Mouse (Mus musculus): ENCODE measurements around the gene Slc10a7. TPM values are rescaled to one million over a fixed set of nuclear protein-coding genes. Genes with fewer than 3 reads are reported as not detected.
A peak's percentile ranks its signal among the peaks of the same experiment; 100 is the strongest.

Slc10a7 gene
- polyA plus RNA-seq, 1 experiment from 2014 or later, result 10.1 TPM

- Histone ChIP-seq H3K36me3 (ENCODE audit: control insufficient read depth, insufficient read depth, low read length) (no peaks in the 10 kb centered on the region), H3K4me3 (ENCODE audit: low read depth, low read length) (no peak overlapping the region), H3K9ac (ENCODE audit: low read depth, low read length) (no peak overlapping the region), H3K27me3 (ENCODE audit: control insufficient read depth, insufficient read depth, low read depth, low read length) (no peaks in the 10 kb centered on the region), H3K9me3 (replicated peaks; ENCODE audit: control insufficient read depth, low read length, poor library complexity, severe bottlenecking) (no peaks in the 10 kb centered on the region), H3K27ac (ENCODE audit: low read length) (no peak overlapping the region), H3K4me1 (ENCODE audit: control insufficient read depth, insufficient read depth, low read length) (no peaks in the 10 kb centered on the region), H3K4me2 (ENCODE audit: low read length) (no peak overlapping the region)
- 84% methylated on average over 5 of the region's 5 CpGs for WGBS
- no peak for ATAC-seq
Measured at GRCm38 (mm10) chr8:78658172-78658571, 149.0 kb downstream of the Slc10a7 start.

DNA sequence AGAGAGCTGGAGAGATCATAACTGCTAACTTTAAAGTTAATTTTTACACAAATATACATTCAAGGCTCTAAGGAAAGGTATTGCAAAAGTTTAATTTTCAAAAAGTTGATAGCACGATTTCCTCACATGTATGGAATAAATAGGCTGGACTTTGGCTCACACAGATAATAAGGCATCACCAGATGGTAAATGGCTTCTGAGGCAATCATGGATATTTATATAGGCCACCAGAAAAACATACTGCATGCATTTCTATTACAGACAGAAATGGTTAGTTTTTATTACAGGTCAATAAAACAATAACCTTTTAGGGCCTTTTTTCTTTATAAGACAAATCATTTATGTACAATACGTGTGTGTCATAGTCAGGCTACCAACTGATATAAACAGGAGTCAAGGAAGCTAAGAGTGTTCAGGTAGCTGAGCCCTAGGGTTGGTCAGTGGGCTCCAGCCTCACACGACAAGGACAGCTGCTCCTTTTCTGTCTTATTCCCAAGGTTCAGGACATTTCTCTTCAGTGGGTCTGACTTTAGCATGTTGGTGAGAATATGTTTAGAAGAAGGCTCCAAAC lies 150.6 kb downstream of the Slc10a7 start:
- H3K4me2 ChIP-seq (ENCODE audit: low read length), result no peak overlapping the region
- H3K9me3 ChIP-seq (replicated peaks; ENCODE audit: control insufficient read depth, low read length, poor library complexity, severe bottlenecking), result no peaks in the 10 kb centered on the region
- H3K27ac ChIP-seq (ENCODE audit: low read length), result no peak overlapping the region
- no peaks in the 10 kb centered on the region for H3K27me3 ChIP-seq (ENCODE audit: control insufficient read depth, insufficient read depth, low read depth, low read length)
- no peak for ATAC-seq
- H3K4me1 ChIP-seq (ENCODE audit: control insufficient read depth, insufficient read depth, low read length), result no peaks in the 10 kb centered on the region
- H3K9ac ChIP-seq (ENCODE audit: low read depth, low read length), result no peak overlapping the region
- H3K4me3 ChIP-seq (ENCODE audit: low read depth, low read length), result no peak overlapping the region
- no peaks in the 10 kb centered on the region for H3K36me3 ChIP-seq (ENCODE audit: control insufficient read depth, insufficient read depth, low read length)
- 90% methylated on average over 3 of the region's 3 CpGs for WGBS

GRCm38 (mm10) chr8:78664306-78664940 lies 155.3 kb downstream of the Slc10a7 start:
- Histone ChIP-seq H3K27ac (ENCODE audit: low read length) (no peak overlapping the region), H3K9ac (ENCODE audit: low read depth, low read length) (no peak overlapping the region), H3K36me3 (ENCODE audit: control insufficient read depth, insufficient read depth, low read length) (no peaks in the 10 kb centered on the region), H3K9me3 (replicated peaks; ENCODE audit: control insufficient read depth, low read length, poor library complexity, severe bottlenecking) (no peaks in the 10 kb centered on the region), H3K4me2 (ENCODE audit: low read length) (no peak overlapping the region), H3K4me1 (ENCODE audit: control insufficient read depth, insufficient read depth, low read length) (no peaks in the 10 kb centered on the region), H3K27me3 (ENCODE audit: control insufficient read depth, insufficient read depth, low read depth, low read length) (no peaks in the 10 kb centered on the region), H3K4me3 (ENCODE audit: low read depth, low read length) (no peak overlapping the region)
- ATAC-seq, result no peak
- WGBS, result 91% methylated on average over 12 of the region's 12 CpGs

DNA sequence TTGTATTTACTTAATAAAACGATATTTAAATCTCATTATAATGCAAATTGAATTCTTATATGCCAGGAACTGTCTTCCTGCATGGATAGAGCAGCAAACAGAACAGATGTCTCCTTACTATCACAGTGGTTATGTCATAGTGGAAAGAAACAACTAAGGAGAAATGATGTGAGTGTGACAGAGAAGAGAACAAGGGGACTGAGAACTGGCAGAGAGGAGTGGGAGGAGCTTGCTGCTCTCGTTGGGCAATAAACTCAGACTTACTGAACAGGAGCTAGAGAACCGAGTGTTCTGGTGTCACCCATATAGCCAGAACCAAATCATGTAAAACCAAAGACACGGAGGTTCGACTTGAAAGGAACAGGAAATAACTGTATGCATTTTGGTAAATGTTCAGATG lies 158.3 kb downstream of the Slc10a7 start:
- Histone ChIP-seq H3K4me2 (ENCODE audit: low read length) (no peak overlapping the region), H3K36me3 (ENCODE audit: control insufficient read depth, insufficient read depth, low read length) (no peaks in the 10 kb centered on the region), H3K27ac (ENCODE audit: low read length) (no peak overlapping the region), H3K27me3 (ENCODE audit: control insufficient read depth, insufficient read depth, low read depth, low read length) (no peaks in the 10 kb centered on the region), H3K9me3 (replicated peaks; ENCODE audit: control insufficient read depth, low read length, poor library complexity, severe bottlenecking) (no peaks in the 10 kb centered on the region), H3K4me3 (ENCODE audit: low read depth, low read length) (no peak overlapping the region), H3K9ac (ENCODE audit: low read depth, low read length) (no peak overlapping the region), H3K4me1 (ENCODE audit: control insufficient read depth, insufficient read depth, low read length) (no peaks in the 10 kb centered on the region)
- ATAC-seq, result no peak
- WGBS, result 79% methylated on average over 5 of the region's 5 CpGs

GRCm38 (mm10) chr8:78668206-78668605 lies 159.1 kb downstream of the Slc10a7 start:
- Histone ChIP-seq H3K4me3 (ENCODE audit: low read depth, low read length) (no peak overlapping the region), H3K9ac (ENCODE audit: low read depth, low read length) (no peak overlapping the region), H3K4me1 (ENCODE audit: control insufficient read depth, insufficient read depth, low read length) (no peaks in the 10 kb centered on the region), H3K27me3 (ENCODE audit: control insufficient read depth, insufficient read depth, low read depth, low read length) (no peaks in the 10 kb centered on the region), H3K36me3 (ENCODE audit: control insufficient read depth, insufficient read depth, low read length) (no peaks in the 10 kb centered on the region), H3K9me3 (replicated peaks; ENCODE audit: control insufficient read depth, low read length, poor library complexity, severe bottlenecking) (no peaks in the 10 kb centered on the region), H3K27ac (ENCODE audit: low read length) (no peak overlapping the region), H3K4me2 (ENCODE audit: low read length) (no peak overlapping the region)
- 90% methylated on average over 5 of the region's 5 CpGs for WGBS
- no peak for ATAC-seq

DNA sequence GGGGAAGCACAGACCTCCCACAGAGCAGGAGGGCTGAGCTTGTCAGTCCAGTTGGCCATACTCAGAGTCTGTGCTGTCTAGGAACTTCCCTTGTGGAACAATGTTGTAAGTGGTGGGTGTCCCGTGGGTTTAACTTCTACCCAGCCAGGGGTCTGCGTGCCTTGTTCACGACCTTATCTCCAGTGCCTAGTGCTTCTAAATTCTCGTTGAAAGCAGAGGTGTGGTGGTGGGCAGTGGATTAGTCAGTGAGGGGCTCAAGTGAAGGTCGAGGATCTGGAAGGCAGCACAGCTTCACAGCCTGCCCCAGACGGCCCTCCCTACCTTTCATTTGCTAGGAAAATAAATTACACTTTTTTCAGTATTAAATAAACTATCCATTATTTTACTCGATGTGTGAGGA lies 161.1 kb downstream of the Slc10a7 start:
- ATAC-seq, result no peak
- Histone ChIP-seq H3K4me1 (ENCODE audit: control insufficient read depth, insufficient read depth, low read length) (no peaks in the 10 kb centered on the region), H3K36me3 (ENCODE audit: control insufficient read depth, insufficient read depth, low read length) (no peaks in the 10 kb centered on the region), H3K9ac (ENCODE audit: low read depth, low read length) (no peak overlapping the region), H3K4me2 (ENCODE audit: low read length) (no peak overlapping the region), H3K27me3 (ENCODE audit: control insufficient read depth, insufficient read depth, low read depth, low read length) (no peaks in the 10 kb centered on the region), H3K4me3 (ENCODE audit: low read depth, low read length) (no peak overlapping the region), H3K27ac (ENCODE audit: low read length) (no peak overlapping the region), H3K9me3 (replicated peaks; ENCODE audit: control insufficient read depth, low read length, poor library complexity, severe bottlenecking) (no peaks in the 10 kb centered on the region)
- 91% methylated on average over 7 of the region's 7 CpGs for WGBS

DNA sequence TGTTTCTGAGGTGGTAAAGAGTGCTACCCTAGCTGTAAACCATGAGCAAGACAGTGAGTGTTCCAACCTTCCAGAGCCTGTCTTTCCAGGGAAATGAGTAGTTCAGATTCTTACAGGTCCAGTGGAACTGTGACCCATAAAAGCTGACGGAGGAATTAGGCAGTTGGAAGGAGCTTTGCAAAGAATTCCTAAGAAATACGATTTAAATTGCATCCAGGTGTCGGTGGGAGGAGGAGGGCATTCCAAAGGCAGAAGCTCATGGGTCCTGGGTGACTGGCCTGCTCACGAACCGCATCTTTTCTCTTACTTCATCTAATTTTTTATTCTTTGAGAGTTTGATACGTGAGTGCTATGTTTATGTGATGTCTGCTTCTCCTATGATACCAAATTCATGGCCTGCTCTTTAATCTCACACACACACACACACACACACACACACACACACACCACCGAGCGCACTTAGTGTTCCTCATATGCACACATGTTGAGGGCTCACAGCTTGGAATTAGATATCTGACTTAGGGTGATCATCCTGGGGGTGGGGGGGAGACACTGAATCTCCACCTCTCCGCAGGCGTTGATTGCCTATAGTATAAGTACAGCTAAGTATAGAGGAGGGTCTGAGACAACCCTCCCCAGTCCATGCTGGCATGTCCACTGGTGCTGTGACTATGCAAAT lies 169.5 kb downstream of the Slc10a7 start:
- 87% methylated on average over 10 of the region's 10 CpGs for WGBS
- H3K27me3 ChIP-seq (ENCODE audit: control insufficient read depth, insufficient read depth, low read depth, low read length), result no peaks in the 10 kb centered on the region
- peaks cover 2% of the 10 kb centered on the region; the same call in 1 of the 2 replicates for H3K36me3 ChIP-seq (ENCODE audit: control insufficient read depth, insufficient read depth, low read length)
- no peak overlapping the region for H3K4me3 ChIP-seq (ENCODE audit: low read depth, low read length)
- H3K27ac ChIP-seq (ENCODE audit: low read length), result no peak overlapping the region
- H3K9ac ChIP-seq (ENCODE audit: low read depth, low read length), result no peak overlapping the region
- H3K9me3 ChIP-seq (replicated peaks; ENCODE audit: control insufficient read depth, low read length, poor library complexity, severe bottlenecking), result no peaks in the 10 kb centered on the region
- H3K4me1 ChIP-seq (ENCODE audit: control insufficient read depth, insufficient read depth, low read length), result no peaks in the 10 kb centered on the region
- no peak overlapping the region for H3K4me2 ChIP-seq (ENCODE audit: low read length)
- no peak for ATAC-seq

DNA sequence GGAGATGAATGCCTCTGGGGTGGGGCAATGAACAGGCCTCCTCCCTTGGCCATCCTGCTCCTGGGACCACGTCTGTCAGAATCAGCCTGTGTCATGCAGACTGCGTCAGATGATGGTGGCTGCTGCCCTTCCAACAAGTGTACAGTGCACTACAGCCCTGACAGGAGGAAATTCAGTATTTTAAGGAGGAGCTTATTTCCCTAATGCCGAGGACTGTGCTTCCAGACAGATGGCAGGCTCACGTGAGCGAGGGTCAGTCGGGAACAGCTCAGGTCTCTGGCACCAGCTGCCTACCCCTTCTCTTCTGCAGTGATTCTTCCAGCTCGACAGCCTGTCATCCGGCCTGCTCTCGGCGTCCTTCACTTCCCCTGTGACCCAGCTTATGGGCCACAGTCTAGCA lies 181.6 kb downstream of the Slc10a7 start:
- Histone ChIP-seq H3K4me1 (ENCODE audit: control insufficient read depth, insufficient read depth, low read length) (peaks cover 3% of the 10 kb centered on the region; the same call in 1 of the 2 replicates), H3K9me3 (replicated peaks; ENCODE audit: control insufficient read depth, low read length, poor library complexity, severe bottlenecking) (no peaks in the 10 kb centered on the region), H3K4me3 (ENCODE audit: low read depth, low read length) (no peak overlapping the region), H3K27me3 (ENCODE audit: control insufficient read depth, insufficient read depth, low read depth, low read length) (no peaks in the 10 kb centered on the region), H3K9ac (ENCODE audit: low read depth, low read length) (no peak overlapping the region), H3K36me3 (ENCODE audit: control insufficient read depth, insufficient read depth, low read length) (no peaks in the 10 kb centered on the region), H3K27ac (ENCODE audit: low read length) (no peak overlapping the region), H3K4me2 (ENCODE audit: low read length) (no peak overlapping the region)
- WGBS, result 27% methylated on average over 10 of the region's 10 CpGs
- ATAC-seq, result peak; percentile 59

GRCm38 (mm10) chr8:78698331-78698741 lies 189.2 kb downstream of the Slc10a7 start:
- no peak for ATAC-seq
- H3K4me1 ChIP-seq (ENCODE audit: control insufficient read depth, insufficient read depth, low read length), result 0 out of 2 replicates have a peak, but pooled peaks cover 3% of the 10 kb centered on the region
- WGBS, result 94% methylated on average over 14 of the region's 14 CpGs
- H3K9ac ChIP-seq (ENCODE audit: low read depth, low read length), result no peak overlapping the region
- no peaks in the 10 kb centered on the region for H3K9me3 ChIP-seq (replicated peaks; ENCODE audit: control insufficient read depth, low read length, poor library complexity, severe bottlenecking)
- H3K4me3 ChIP-seq (ENCODE audit: low read depth, low read length), result no peak overlapping the region
- H3K4me2 ChIP-seq (ENCODE audit: low read length), result no peak overlapping the region
- H3K27ac ChIP-seq (ENCODE audit: low read length), result no peak overlapping the region
- H3K27me3 ChIP-seq (ENCODE audit: control insufficient read depth, insufficient read depth, low read depth, low read length), result no peaks in the 10 kb centered on the region
- peaks cover 3% of the 10 kb centered on the region; the same call in 1 of the 2 replicates for H3K36me3 ChIP-seq (ENCODE audit: control insufficient read depth, insufficient read depth, low read length)
